Mouse (Mus musculus) layer of hippocampus, adult 8-10 months (tissue): ENCODE measurements around the gene Cenpb. TPM values are rescaled to one million over a fixed set of nuclear protein-coding genes. Genes with fewer than 3 reads are reported as not detected.

Experiments used
- DNase-seq, 2 experiments: peaks; one replicate each; pipeline ENCODE4 v3.0.0; 2022; ENCODE audit warnings: low spot score in 2 of 2
- total RNA-seq, 4 experiments: library from RNA; stranded (reverse); gene quantifications; 2 replicates each; pipeline ENCODE4 v1.2.4; 2022

The Cenpb gene
- total RNA-seq, 4 experiments from 2014 or later = 65.8 to 79.4 (median 73.1) TPM

- DNase-seq = no peak
Measured at GRCm38 (mm10) chr2:131167984-131168383, 11.9 kb downstream of the Cenpb start.

GRCm38 (mm10) chr2:131166172-131166571 is 13.7 kb downstream of the Cenpb start:
- no peak for DNase-seq

- no peak for DNase-seq
Measured at GRCm38 (mm10) chr2:131163924-131164323, 15.9 kb downstream of the Cenpb start.

GRCm38 (mm10) chr2:131160671-131161111 is 19.2 kb downstream of the Cenpb start:
- DNase-seq = no peak

- DNase-seq = peak; percentile 94 to 96
Measured at GRCm38 (mm10) chr2:131159938-131160581, 19.8 kb downstream of the Cenpb start, which contains the start of gene 1700037H04Rik. Gene 1700037H04Rik, minus strand, starts transcription at chr2:131160081.

GRCm38 (mm10) chr2:131159491-131159910 is 20.4 kb downstream of the Cenpb start:
- DNase-seq = no peak

- DNase-seq = no peak
Measured at GRCm38 (mm10) chr2:131156987-131157386, 22.9 kb downstream of the Cenpb start.

- DNase-seq = no peak
Measured at GRCm38 (mm10) chr2:131154036-131154435, 25.8 kb downstream of the Cenpb start.

- no peak for DNase-seq
Measured at GRCm38 (mm10) chr2:131152166-131152730, 27.6 kb downstream of the Cenpb start.

GRCm38 (mm10) chr2:131149254-131149578 is 30.7 kb downstream of the Cenpb start:
- DNase-seq = no peak

- no peak for DNase-seq
Measured at GRCm38 (mm10) chr2:131148353-131149253, 31.3 kb downstream of the Cenpb start.

GRCm38 (mm10) chr2:131147043-131147365 is 32.9 kb downstream of the Cenpb start:
- DNase-seq = no peak

- no peak for DNase-seq
Measured at GRCm38 (mm10) chr2:131146193-131147042, 33.4 kb downstream of the Cenpb start.

GRCm38 (mm10) chr2:131145536-131145935 is 34.3 kb downstream of the Cenpb start:
- no peak for DNase-seq

- DNase-seq = no peak
Measured at GRCm38 (mm10) chr2:131145121-131145520, 34.7 kb downstream of the Cenpb start.

- DNase-seq = no peak
Measured at GRCm38 (mm10) chr2:131143007-131143780, 36.7 kb downstream of the Cenpb start.

- peak; percentile 31 to 38 for DNase-seq
Measured at GRCm38 (mm10) chr2:131142592-131142991, 37.3 kb downstream of the Cenpb start.

- DNase-seq = no peak
Measured at GRCm38 (mm10) chr2:131141336-131141986, 38.4 kb downstream of the Cenpb start.

- DNase-seq = no peak
Measured at GRCm38 (mm10) chr2:131140533-131140905, 39.3 kb downstream of the Cenpb start.

GRCm38 (mm10) chr2:131139886-131140532 is 39.9 kb downstream of the Cenpb start:
- DNase-seq = no peak
